Mouse (Mus musculus) bone marrow macrophage, adult 2 months (primary cell): ENCODE data around the gene Ikbke.

Experiments
- CTCF ChIP-seq: IDR thresholded peaks from 2 replicates; pipeline ENCODE4 v1.5.1; 2012; ENCODE audit warnings: low read depth, mild to moderate bottlenecking, low read length, moderate library complexity
- POLR2A ChIP-seq: IDR thresholded peaks from 2 replicates; pipeline ENCODE4 v1.6.1; 2012; ENCODE audit warnings: mild to moderate bottlenecking, low read depth, low read length, borderline replicate concordance

DNA sequence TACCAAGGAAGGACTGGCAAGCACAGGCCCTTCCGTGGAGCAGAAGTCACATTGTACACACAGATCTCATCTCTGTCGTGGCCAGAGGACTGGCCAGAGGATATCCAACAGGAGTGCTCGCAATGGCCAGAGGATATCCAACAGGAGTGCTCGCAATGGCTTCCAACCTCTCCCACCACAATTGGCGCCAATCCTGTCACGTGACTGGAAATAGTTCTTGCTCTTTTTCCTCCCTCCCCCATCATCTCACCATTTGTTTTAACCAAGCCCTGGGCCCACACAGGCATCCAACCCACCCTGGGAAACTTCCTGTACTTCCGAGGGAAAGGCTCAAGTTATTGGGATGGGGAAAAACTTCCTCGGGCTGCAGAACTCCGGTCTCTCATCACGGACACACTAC is 10.6 kb downstream of the Ikbke start:
- TF ChIP-seq POLR2A = no peak
- TF ChIP-seq CTCF = no peak
